Mouse (Mus musculus) ES-E14 (cell line): Measurements from ENCODE around the gene Pyroxd2. TPM values are rescaled to one million over a fixed set of nuclear protein-coding genes. Genes with fewer than 3 reads are reported as not detected.

ENCODE experiments used
- DNase-seq: peaks from one replicate; pipeline ENCODE4 v3.0.0-alpha.2; 2013; ENCODE audit warnings: low read depth, low spot score
- H3K27ac ChIP-seq: 2 replicates; pipeline ENCODE4 v1.5.1; 2012; ENCODE audit warnings: low read depth, mild to moderate bottlenecking, low read length, moderate library complexity, mixed read lengths; ENCODE audit not compliant: poor library complexity, insufficient read depth, severe bottlenecking
- H3K36me3 ChIP-seq: 2 replicates; pipeline ENCODE4 v1.6.1; 2012; ENCODE audit warnings: mild to moderate bottlenecking, low read length, moderate library complexity, mixed read lengths; ENCODE audit not compliant: control insufficient read depth, poor library complexity, insufficient read depth, severe bottlenecking
- H3K4me1 ChIP-seq, 2 experiments: fragments of 150-350 bp in 1 of 2; sonication (generic) in 1 of 2; 2 replicates each; pipeline ENCODE4 v1.6.1; 2012; ENCODE audit warnings: low read length in 2 of 2, mild to moderate bottlenecking in 1 of 2, mixed read lengths in 1 of 2; ENCODE audit not compliant: control insufficient read depth in 2 of 2, insufficient read depth in 2 of 2, poor library complexity in 1 of 2
- H3K4me3 ChIP-seq, 2 experiments: fragments of 150-350 bp in 1 of 2; sonication (generic) in 1 of 2; 2 replicates each; pipeline ENCODE4 v1.5.1; 2012; ENCODE audit warnings: low read length in 2 of 2, low read depth in 1 of 2, mild to moderate bottlenecking in 1 of 2, mixed read lengths in 1 of 2; ENCODE audit not compliant: insufficient read depth in 1 of 2, poor library complexity in 1 of 2, severe bottlenecking in 1 of 2
- H3K9ac ChIP-seq: 2 replicates; pipeline ENCODE4 v1.6.1; 2012; ENCODE audit warnings: low read depth, mild to moderate bottlenecking, low read length, mixed read lengths; ENCODE audit not compliant: poor library complexity, insufficient read depth, severe bottlenecking
- H3K9me3 ChIP-seq: fragments of 150-350 bp; sonication (generic); 2 replicates; pipeline ENCODE4 v1.6.1; 2012; ENCODE audit warnings: low read depth, mild to moderate bottlenecking, low read length; ENCODE audit not compliant: control insufficient read depth, insufficient read depth
- CHD2 ChIP-seq: IDR thresholded peaks from 2 replicates; pipeline ENCODE4 v1.6.1; 2014; ENCODE audit warnings: mild to moderate bottlenecking, low read depth, low read length, inconsistent platforms
- HCFC1 ChIP-seq: IDR thresholded peaks from 2 replicates; pipeline ENCODE4 v1.6.1; 2012; ENCODE audit warnings: low read length, inconsistent platforms, borderline replicate concordance; ENCODE audit not compliant: insufficient read depth
- MAFK ChIP-seq: IDR thresholded peaks from 2 replicates; pipeline ENCODE4 v1.6.1; 2014; ENCODE audit warnings: mild to moderate bottlenecking, low read depth, low read length, inconsistent platforms; ENCODE audit not compliant: insufficient read depth
- ZC3H11A ChIP-seq: IDR thresholded peaks from 2 replicates; pipeline ENCODE4 v1.6.1; 2012; ENCODE audit warnings: low read depth, mild to moderate bottlenecking, inconsistent platforms, low read length, borderline replicate concordance
- ZNF384 ChIP-seq: IDR thresholded peaks from 2 replicates; pipeline ENCODE4 v1.6.1; 2012; ENCODE audit warnings: low read depth, low read length, inconsistent platforms
- in situ Hi-C, 2 experiments: fragments of 600-800 bp; cut with MboI; formaldehyde crosslinking; loops; one replicate each; pipeline ENCODE4 v1.15.1; 2025; ENCODE audit warnings: low sequenced_read_pairs in 2 of 2, inconsistent platforms in 1 of 2; ENCODE audit not compliant: unreplicated experiment in 2 of 2
- total RNA-seq: library from RNA; depleted of rRNA; stranded (reverse); fragments of 300-350 nt; gene quantifications from 2 replicates; pipeline ENCODE4 v1.2.3, GENCODE M21; 2012; rRNA removed

Gene Pyroxd2
- total RNA-seq, 1 experiment: not detected

GRCm38 (mm10) chr19:42678191-42678590, 74.4 kb downstream of the Pyroxd2 start:
- in situ Hi-C loops: no loop called here
- no peaks in the 10 kb centered on the region for H3K36me3 ChIP-seq
- H3K4me1 ChIP-seq: no peaks in the 10 kb centered on the region
- H3K27ac ChIP-seq: no peak overlapping the region
- no peak for DNase-seq
- no peaks in the 10 kb centered on the region for H3K9me3 ChIP-seq
- no peak for TF ChIP-seq HCFC1
- no peak for TF ChIP-seq CHD2
- TF ChIP-seq ZNF384: no peak
- TF ChIP-seq MAFK: no peak
- TF ChIP-seq ZC3H11A: no peak
- H3K9ac ChIP-seq: no peak overlapping the region
- no peak overlapping the region for H3K4me3 ChIP-seq

GRCm38 (mm10) chr19:42677452-42677851, 75.1 kb downstream of the Pyroxd2 start:
- Histone ChIP-seq H3K4me1 (no peaks in the 10 kb centered on the region), H3K36me3 (no peaks in the 10 kb centered on the region), H3K9ac (no peak overlapping the region), H3K9me3 (no peaks in the 10 kb centered on the region), H3K27ac (no peak overlapping the region), H3K4me3 (no peak overlapping the region)
- no peak for TF ChIP-seq CHD2
- no peak for TF ChIP-seq ZNF384
- TF ChIP-seq ZC3H11A: no peak
- DNase-seq: no peak
- in situ Hi-C loops: no loop called here

- Histone ChIP-seq H3K9ac (no peak overlapping the region), H3K27ac (no peak overlapping the region), H3K4me3 (no peak overlapping the region), H3K36me3 (no peaks in the 10 kb centered on the region), H3K9me3 (no peaks in the 10 kb centered on the region), H3K4me1 (no peaks in the 10 kb centered on the region)
- in situ Hi-C loops: no loop called here
- no peak for DNase-seq
- no peak for TF ChIP-seq HCFC1
- TF ChIP-seq CHD2: no peak
- TF ChIP-seq MAFK: no peak
- no peak for TF ChIP-seq ZNF384
- no peak for TF ChIP-seq ZC3H11A
Observed at GRCm38 (mm10) chr19:42676931-42677330, 75.6 kb downstream of the Pyroxd2 start.

Other genes with a start within 250 kb of the Pyroxd2 start
- 6.5 and 8.0 TPM in 2 replicates for gene R3hcc1l, start 234.0 kb downstream of the Pyroxd2 start, total RNA-seq
- gene Loxl4, start 140.0 kb downstream of the Pyroxd2 start, total RNA-seq: 3.8 and 4.5 TPM in 2 replicates
- 13.1 and 17.3 TPM in 2 replicates for gene Hps1, start 27.2 kb upstream of the Pyroxd2 start, total RNA-seq